Mouse (Mus musculus) Muller cell, postnatal 12 days (primary cell): ENCODE measurements around the gene Gm8246.
"Not testable (repeated sequence)": the region's sequence is repeated elsewhere in the genome, so short reads cannot be mapped to it uniquely, and the experiment has no call there.

Experiments
- DNase-seq: peaks from one replicate; pipeline ENCODE4 v3.0.0-alpha.2; 2015; ENCODE audit errors: inconsistent ontology term

Gm8246 gene

DNA sequence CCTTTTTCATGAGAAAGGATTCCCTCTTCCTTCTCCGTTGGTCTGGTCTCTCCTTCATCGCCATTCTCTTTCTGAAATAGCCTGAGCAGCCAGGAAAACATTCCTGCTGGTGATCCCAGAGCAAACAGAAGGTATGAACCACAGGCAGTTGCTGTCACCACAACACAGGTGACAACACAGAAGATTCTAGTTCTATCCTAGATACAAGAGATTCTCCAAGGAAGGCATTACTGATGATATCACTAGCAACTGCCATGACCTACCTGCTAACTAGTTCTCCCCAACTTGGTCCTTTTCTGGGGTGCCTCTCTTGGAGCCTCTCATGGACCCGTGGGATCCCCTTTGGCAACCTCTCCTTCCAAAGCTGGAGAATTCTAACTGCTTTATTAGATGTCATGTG is at the start of gene Gm8246:
Gene Gm8246, minus strand, starts transcription at position 101 of the 400 bp plus-strand sequence.
- DNase-seq = not testable (repeated sequence)

GRCm38 (mm10) chr14:5501374-5501773 is 23.7 kb upstream of the Gm8246 start, which contains the start of gene Gm3488:
Gene Gm3488, plus strand, starts transcription at chr14:5501674.
- not testable (repeated sequence) for DNase-seq

DNA sequence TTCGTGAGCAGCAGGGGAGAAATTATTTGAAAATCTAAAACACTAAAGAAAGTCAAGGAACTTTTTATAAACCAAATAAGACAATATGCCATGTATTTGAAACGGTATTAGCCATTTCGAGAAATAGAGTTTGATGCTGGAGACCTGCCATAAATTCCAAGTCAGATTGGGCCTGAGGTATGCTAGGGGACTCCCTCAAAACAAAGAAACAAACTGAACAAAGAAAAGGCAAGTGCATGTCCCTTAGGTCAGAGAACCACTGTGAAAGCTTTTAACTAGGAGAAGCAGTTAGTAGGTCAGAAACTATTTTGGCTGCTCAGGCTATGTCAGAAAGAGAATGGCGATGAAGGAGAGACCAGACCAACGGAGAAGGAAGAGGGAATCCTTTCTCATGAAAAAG is 6.3 kb upstream of the Gm8246 start, which contains the start of gene Gm3187:
Gene Gm3187, plus strand, starts transcription at position 301 of the 400 bp plus-strand sequence.
- DNase-seq = not testable (repeated sequence)

DNA sequence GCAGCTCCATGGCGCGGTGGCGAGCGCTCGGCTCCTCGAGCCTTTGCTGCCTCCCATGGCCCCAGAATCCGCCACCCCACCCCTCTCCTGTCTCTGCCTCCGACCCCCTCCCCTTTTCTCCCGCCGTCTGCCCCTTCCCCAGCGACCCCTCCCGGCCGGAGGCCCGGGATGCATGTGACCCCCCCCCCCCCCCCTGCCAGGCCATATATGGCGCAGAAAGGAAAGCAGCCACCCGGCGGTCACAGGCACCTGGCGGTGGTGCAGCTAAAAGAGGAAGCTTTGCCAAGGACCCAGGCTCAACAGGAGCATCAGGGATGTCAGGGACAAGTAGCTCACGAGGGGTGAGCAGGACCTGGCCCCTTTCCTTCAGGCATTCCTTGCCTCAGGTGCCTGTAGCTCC is 17.2 kb downstream of the Gm8246 start:
- not testable (repeated sequence) for DNase-seq

DNA sequence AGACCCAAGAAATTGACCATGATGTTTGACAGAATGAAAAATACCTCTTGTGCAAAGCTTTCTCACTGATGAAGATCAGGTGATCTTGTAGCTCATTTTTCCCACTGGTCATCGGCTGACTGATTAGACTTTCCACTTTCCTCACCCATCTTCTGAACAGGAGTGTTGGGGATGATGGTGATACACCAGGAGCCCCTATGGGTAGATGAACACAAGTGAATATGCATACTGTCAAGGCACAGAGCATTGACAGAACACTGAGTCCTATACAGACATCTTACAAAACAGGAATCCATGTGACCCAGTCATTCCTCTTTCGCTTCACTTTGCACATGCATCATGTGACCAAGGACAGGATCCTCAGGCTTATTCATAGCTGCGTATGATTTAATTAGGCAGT is 22.3 kb downstream of the Gm8246 start, which contains the start of gene Gm3194:
Gene Gm3194, minus strand, starts transcription at position 101 of the 400 bp plus-strand sequence.
- not testable (repeated sequence) for DNase-seq
